Mouse (Mus musculus) myocyte (in vitro differentiated cells): ENCODE results near the gene Alx3. TPM values are rescaled to one million over a fixed set of nuclear protein-coding genes. Genes with fewer than 3 reads are reported as not detected.

Experiments
- H3K27me3 ChIP-seq: one replicate; pipeline ENCODE4 v1.6.1; 2011; ENCODE audit not compliant: control insufficient read depth, insufficient read depth, insufficient read length
- H3K36me3 ChIP-seq: one replicate; pipeline ENCODE4 v1.6.1; 2011; ENCODE audit not compliant: control insufficient read depth, insufficient read depth
- H3K4me2 ChIP-seq: one replicate; pipeline ENCODE4 v1.6.1; 2011; ENCODE audit warnings: low read depth, control low read depth
- H3K4me3 ChIP-seq: one replicate; pipeline ENCODE4 v1.5.1; 2011; ENCODE audit warnings: mild to moderate bottlenecking, control low read depth, moderate library complexity
- H3K79me2 ChIP-seq: one replicate; pipeline ENCODE4 v1.6.1; 2011; ENCODE audit not compliant: control insufficient read depth, insufficient read depth
- H3ac ChIP-seq: one replicate; pipeline ENCODE4 v1.6.1; 2011; ENCODE audit not compliant: control insufficient read depth, insufficient read length
- CEBPB ChIP-seq: IDR thresholded peaks from 2 replicates; pipeline ENCODE4 v1.6.1; 2011; ENCODE audit warnings: mild to moderate bottlenecking, moderate library complexity; ENCODE audit not compliant: poor library complexity, insufficient read depth, severe bottlenecking
- E2F4 ChIP-seq: IDR thresholded peaks from one replicate; pipeline ENCODE4 v1.6.1; 2011; ENCODE audit warnings: mild to moderate bottlenecking, control low read depth, moderate library complexity; ENCODE audit not compliant: insufficient read depth
- MAX ChIP-seq: IDR thresholded peaks from one replicate; pipeline ENCODE4 v1.6.1; 2011; ENCODE audit warnings: low read depth, mild to moderate bottlenecking, control low read depth
- MYOD1 ChIP-seq, 3 experiments: IDR thresholded peaks; one replicate each; pipeline ENCODE4 v1.6.1; 2011; ENCODE audit warnings: control low read depth in 2 of 3, low read depth in 2 of 3, mild to moderate bottlenecking in 2 of 3, moderate library complexity in 1 of 3; ENCODE audit not compliant: insufficient read length in 2 of 3, control insufficient read depth in 1 of 3
- MYOG ChIP-seq, 3 experiments: IDR thresholded peaks; one replicate each; pipeline ENCODE4 v1.6.1; 2011; ENCODE audit warnings: control low read depth in 2 of 3, low read depth in 2 of 3, mild to moderate bottlenecking in 2 of 3; ENCODE audit not compliant: insufficient read length in 2 of 3, control insufficient read depth in 1 of 3, insufficient read depth in 1 of 3
- POLR2A ChIP-seq: IDR thresholded peaks from one replicate; pipeline ENCODE4 v1.6.1; 2011; ENCODE audit warnings: low read depth, mild to moderate bottlenecking, control low read depth, moderate library complexity; ENCODE audit not compliant: insufficient read length
- POLR2AphosphoS2 ChIP-seq: IDR thresholded peaks from one replicate; pipeline ENCODE4 v1.6.1; 2011; ENCODE audit warnings: low read depth, control low read depth; ENCODE audit not compliant: insufficient read length
- REST ChIP-seq: IDR thresholded peaks from one replicate; pipeline ENCODE4 v1.6.1; 2011; ENCODE audit warnings: mild to moderate bottlenecking, control low read depth, moderate library complexity; ENCODE audit not compliant: insufficient read depth, insufficient read length
- SRF ChIP-seq: IDR thresholded peaks from one replicate; pipeline ENCODE4 v1.6.1; 2011; ENCODE audit warnings: low read depth; ENCODE audit not compliant: control insufficient read depth, insufficient read length
- TCF12 ChIP-seq: IDR thresholded peaks from one replicate; pipeline ENCODE4 v1.6.1; 2011; ENCODE audit warnings: mild to moderate bottlenecking, control low read depth; ENCODE audit not compliant: poor library complexity, insufficient read depth, severe bottlenecking
- TCF3 ChIP-seq: IDR thresholded peaks from one replicate; pipeline ENCODE4 v1.6.1; 2011; ENCODE audit warnings: low read depth, control low read depth; ENCODE audit not compliant: insufficient read length
- USF1 ChIP-seq: IDR thresholded peaks from one replicate; pipeline ENCODE4 v1.6.1; 2011; ENCODE audit warnings: low read depth, mild to moderate bottlenecking, control low read depth, moderate library complexity
- polyA plus RNA-seq: library from polyadenylated mRNA; unstranded; fragments of >200 nt; fragmentation: generic; extraction: Trizol; gene quantifications from one replicate; pipeline ENCODE4 v1.2.1, GENCODE M21; 2012; ENCODE audit warnings: missing spikeins

Gene Alx3
- polyA plus RNA-seq, 1 experiment: not detected

DNA sequence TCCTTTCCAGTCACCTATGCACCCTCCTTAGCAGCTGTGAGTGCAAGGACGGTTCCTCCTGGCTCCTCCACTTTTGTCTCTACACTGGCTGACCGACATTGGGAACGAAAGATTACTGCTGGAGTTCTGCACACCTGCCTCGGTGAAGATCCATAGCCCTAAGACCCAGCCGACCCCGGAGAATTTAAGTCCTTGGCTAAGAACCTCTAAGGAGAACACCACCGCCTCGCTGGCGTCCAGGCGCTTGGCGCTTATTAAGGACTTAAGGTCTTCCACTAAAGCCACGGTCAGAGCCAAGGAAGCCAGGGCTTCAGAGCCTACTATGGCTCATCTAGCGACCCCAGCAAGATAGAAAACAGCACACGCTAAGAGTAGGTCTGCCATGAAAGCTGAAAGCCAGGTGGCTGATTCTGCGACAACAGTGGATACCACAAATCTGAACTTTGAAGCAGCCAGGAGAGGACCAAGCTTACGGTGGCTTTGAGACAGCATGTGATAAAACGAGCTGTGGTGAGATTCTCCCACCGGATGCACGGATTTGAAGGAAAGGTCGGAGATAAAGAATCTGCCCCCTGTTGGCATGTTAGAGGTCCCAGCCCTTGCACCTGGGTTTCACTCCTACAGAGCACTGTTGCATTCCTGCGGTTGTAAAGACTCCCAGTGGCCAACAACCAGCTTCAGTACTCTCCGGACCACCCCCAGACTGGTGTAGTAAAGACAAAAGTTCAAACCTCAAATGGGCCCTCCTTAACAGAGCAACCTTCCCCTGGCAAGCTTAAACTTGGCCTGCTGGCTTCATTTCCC is 3.0 kb downstream of the Alx3 start:
- peaks cover 87% of the 10 kb centered on the region for H3K27me3 ChIP-seq
- no peaks in the 10 kb centered on the region for H3K79me2 ChIP-seq
- TF ChIP-seq POLR2AphosphoS2 (no peak), MAX (no peak), CEBPB (no peak)
- H3K4me3 ChIP-seq: no peak overlapping the region
- no peak overlapping the region for H3ac ChIP-seq
- H3K36me3 ChIP-seq: no peaks in the 10 kb centered on the region
- no peak overlapping the region for H3K4me2 ChIP-seq

DNA sequence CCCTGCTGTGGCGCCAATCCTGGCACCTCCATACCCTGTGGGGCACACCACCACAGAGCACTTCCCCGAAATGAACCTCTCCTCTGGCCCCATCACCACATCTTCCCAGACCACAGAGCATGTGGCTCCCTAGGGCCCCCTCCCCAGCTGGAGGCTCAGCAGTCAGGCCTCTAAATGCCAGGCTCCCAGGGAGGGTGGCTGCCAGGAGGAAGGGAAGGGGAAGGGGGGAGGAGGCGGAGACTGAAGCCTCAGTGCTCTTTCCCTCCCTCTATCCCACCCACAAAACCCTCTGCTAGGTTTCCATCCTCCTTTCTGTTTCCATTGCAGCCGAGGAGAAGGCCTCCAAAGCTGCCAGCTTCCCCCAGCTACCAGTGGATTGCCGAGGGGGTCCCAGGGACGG is 5.3 kb downstream of the Alx3 start:
- TF ChIP-seq REST (no peak), TCF12 (no peak), MYOG (IDR thresholded peaks at IDR 0.05; ENCODE audit: control insufficient read depth in 1 of 3, insufficient read depth in 1 of 3, insufficient read length in 2 of 3, low read depth in 2 of 3) (no peak), E2F4 (no peak), CEBPB (no peak), MAX (no peak), SRF (no peak), TCF3 (no peak), POLR2AphosphoS2 (no peak), POLR2A (no peak), USF1 (no peak), MYOD1 (IDR thresholded peaks at IDR 0.05; ENCODE audit: control insufficient read depth in 1 of 3, insufficient read length in 2 of 3, low read depth in 2 of 3) (no peak)
- Histone ChIP-seq H3K79me2 (no peaks in the 10 kb centered on the region), H3K4me2 (no peak overlapping the region), H3K27me3 (peaks cover 82% of the 10 kb centered on the region), H3ac (no peak overlapping the region), H3K36me3 (no peaks in the 10 kb centered on the region), H3K4me3 (no peak overlapping the region)

DNA sequence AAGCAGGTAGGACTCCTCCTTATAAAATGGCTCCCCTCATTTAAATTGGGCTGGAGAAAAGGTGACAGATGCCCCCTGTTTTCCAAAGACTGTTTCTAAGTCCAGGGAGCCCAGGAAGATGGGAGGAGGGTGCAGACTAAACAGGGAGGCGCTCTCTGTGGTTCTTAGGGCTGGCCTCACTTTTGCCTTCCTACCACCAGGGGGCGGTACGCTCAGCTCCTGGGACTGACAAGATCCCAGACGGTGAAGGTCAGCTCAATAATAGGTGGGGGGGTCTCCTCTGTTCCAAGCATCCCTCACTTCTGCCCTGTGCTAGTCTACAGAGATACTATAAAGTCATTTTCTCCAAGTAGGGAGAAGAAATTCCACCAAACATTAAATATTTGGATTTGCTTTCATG is 10.5 kb downstream of the Alx3 start:
- peaks cover 34% of the 10 kb centered on the region for H3K27me3 ChIP-seq
- H3ac ChIP-seq: no peak overlapping the region
- H3K4me2 ChIP-seq: no peak overlapping the region
- H3K79me2 ChIP-seq: no peaks in the 10 kb centered on the region
- H3K36me3 ChIP-seq: no peaks in the 10 kb centered on the region
- TF ChIP-seq E2F4: no peak
- no peak for TF ChIP-seq CEBPB
- TF ChIP-seq USF1: no peak
- TF ChIP-seq MAX: no peak
- no peak for TF ChIP-seq POLR2A
- TF ChIP-seq TCF12: no peak
- TF ChIP-seq POLR2AphosphoS2: no peak
- no peak for TF ChIP-seq SRF
- TF ChIP-seq TCF3: no peak
- no peak for TF ChIP-seq MYOG (IDR thresholded peaks at IDR 0.05; ENCODE audit: control insufficient read depth in 1 of 3, insufficient read depth in 1 of 3, insufficient read length in 2 of 3, low read depth in 2 of 3)
- TF ChIP-seq REST: no peak
- no peak for TF ChIP-seq MYOD1 (IDR thresholded peaks at IDR 0.05; ENCODE audit: control insufficient read depth in 1 of 3, insufficient read length in 2 of 3, low read depth in 2 of 3)
- H3K4me3 ChIP-seq: no peak overlapping the region

DNA sequence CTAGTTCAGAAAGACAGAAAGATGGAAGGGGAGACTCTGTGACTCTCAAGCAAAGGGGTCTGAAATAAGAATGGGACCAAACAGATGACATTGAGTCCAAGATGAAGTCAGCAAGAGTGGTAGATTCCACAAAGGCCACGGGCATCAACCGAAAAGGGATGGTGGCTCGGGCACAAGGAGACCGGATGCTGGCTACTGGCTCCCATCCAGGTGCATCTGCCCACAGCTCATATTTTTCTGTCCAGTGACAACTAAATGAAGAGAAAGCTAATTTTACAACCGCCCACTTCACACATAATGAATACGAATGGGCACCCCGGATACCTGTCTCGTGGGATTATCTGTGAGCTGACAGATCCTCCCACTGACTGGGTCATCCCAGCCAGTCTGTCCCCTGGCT is 12.4 kb downstream of the Alx3 start:
- H3K79me2 ChIP-seq: no peaks in the 10 kb centered on the region
- no peak overlapping the region for H3ac ChIP-seq
- H3K4me2 ChIP-seq: no peak overlapping the region
- peaks cover 18% of the 10 kb centered on the region for H3K27me3 ChIP-seq
- TF ChIP-seq TCF12 (no peak), SRF (no peak), TCF3 (no peak), POLR2A (no peak)
- no peak overlapping the region for H3K4me3 ChIP-seq
- H3K36me3 ChIP-seq: peaks cover 1% of the 10 kb centered on the region

DNA sequence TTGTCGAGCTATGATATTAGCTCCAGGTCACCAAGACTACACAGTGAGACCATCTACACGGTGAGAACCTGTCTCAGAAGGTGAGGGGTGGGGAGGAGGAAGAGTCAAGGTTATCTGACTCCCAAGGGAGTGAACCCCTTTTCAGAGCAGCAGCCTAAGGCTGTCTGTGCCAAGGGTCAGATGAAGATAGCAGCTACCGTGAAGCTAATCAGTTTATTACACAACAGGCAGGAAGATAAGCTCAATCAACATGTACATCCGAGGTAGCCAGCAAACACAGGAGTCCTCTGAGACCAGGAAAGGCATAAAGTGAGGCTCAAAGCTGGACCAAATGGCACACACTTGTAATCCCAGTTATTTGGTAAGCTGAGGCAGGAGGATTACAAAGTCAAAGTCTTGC is 14.0 kb downstream of the Alx3 start:
- Histone ChIP-seq H3K79me2 (no peaks in the 10 kb centered on the region), H3K4me3 (no peak overlapping the region), H3K27me3 (peaks cover 7% of the 10 kb centered on the region), H3K4me2 (no peak overlapping the region), H3ac (no peak overlapping the region), H3K36me3 (peaks cover 16% of the 10 kb centered on the region)
- no peak for TF ChIP-seq USF1
- no peak for TF ChIP-seq TCF12
- TF ChIP-seq POLR2AphosphoS2: no peak
- no peak for TF ChIP-seq CEBPB
- TF ChIP-seq REST: no peak
- no peak for TF ChIP-seq SRF
- TF ChIP-seq MAX: no peak
- TF ChIP-seq MYOG (IDR thresholded peaks at IDR 0.05; ENCODE audit: control insufficient read depth in 1 of 3, insufficient read depth in 1 of 3, insufficient read length in 2 of 3, low read depth in 2 of 3): no peak
- no peak for TF ChIP-seq POLR2A
- no peak for TF ChIP-seq E2F4
- TF ChIP-seq MYOD1 (IDR thresholded peaks at IDR 0.05; ENCODE audit: control insufficient read depth in 1 of 3, insufficient read length in 2 of 3, low read depth in 2 of 3): no peak
- TF ChIP-seq TCF3: no peak
